Mouse (Mus musculus) liver, adult 10 weeks (tissue): ENCODE results near the gene Casq2. TPM values are rescaled to one million over a fixed set of nuclear protein-coding genes. Genes with fewer than 3 reads are reported as not detected.

Source experiments
- polyA plus RNA-seq: library from polyadenylated mRNA; stranded (reverse); fragments of 350-450 nt; fragmentation: Illumina TruSeq; extraction: RNeasy Lipid Tissue Mini Kit (QIAGEN cat#74804); gene quantifications from one replicate; pipeline ENCODE4 v1.2.3, GENCODE M21; 2014; ENCODE audit warnings: low read depth, low replicate concordance

The Casq2 gene
- polyA plus RNA-seq, result not detected

DNA sequence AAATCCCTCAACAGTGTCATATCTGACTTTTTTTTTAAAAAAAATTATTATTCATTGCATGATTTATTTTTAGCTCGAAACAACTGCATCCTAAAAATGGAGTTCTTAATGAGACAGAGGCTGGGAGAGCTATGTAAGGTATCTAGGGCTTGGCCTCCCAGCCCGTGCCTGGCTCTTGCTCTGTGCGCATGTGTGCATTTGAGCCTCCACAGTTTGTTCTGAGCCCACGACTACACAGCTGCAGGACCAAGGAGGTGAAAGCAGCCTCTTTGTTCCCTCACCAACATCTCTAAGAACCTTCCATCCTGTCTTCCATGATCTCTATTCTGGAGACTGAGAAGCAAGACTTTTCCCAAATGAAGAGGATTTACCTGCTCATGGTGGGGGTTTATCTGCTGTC, at the start of gene Casq2:
Gene Casq2, plus strand, starts transcription at position 133 of the 400 bp plus-strand sequence.

Other genes with a start within 250 kb of the Casq2 start
- not detected for gene Mab21l3, start 237.5 kb upstream of the Casq2 start, polyA plus RNA-seq
- gene Slc22a15, start 162.0 kb upstream of the Casq2 start, polyA plus RNA-seq, result 12.7 TPM
- gene Nhlh2, start 76.3 kb upstream of the Casq2 start, polyA plus RNA-seq, result not detected
- gene Vangl1, start 118.3 kb downstream of the Casq2 start, polyA plus RNA-seq, result 1.3 TPM